Mouse (Mus musculus) cerebellum, adult 2 months (tissue): Measurements from ENCODE around the gene Sptssa. TPM values are rescaled to one million over a fixed set of nuclear protein-coding genes. Genes with fewer than 3 reads are reported as not detected.
A peak's percentile ranks its signal among the peaks of the same experiment; 100 is the strongest.

ENCODE experiments used
- DNase-seq, 2 experiments: peaks; one replicate each; pipeline ENCODE4 v3.0.0; 2021
- H3K27ac ChIP-seq: fragments of 200-500 bp; 2 replicates; pipeline ENCODE4 v1.5.1; 2012; ENCODE audit warnings: low read length, control low read depth, inconsistent platforms; ENCODE audit not compliant: insufficient read depth
- H3K27me3 ChIP-seq: fragments of 200-500 bp; 2 replicates; pipeline ENCODE4 v1.6.1; 2012; ENCODE audit warnings: inconsistent platforms, mild to moderate bottlenecking, low read length, moderate library complexity; ENCODE audit not compliant: control insufficient read depth, insufficient read depth
- H3K4me1 ChIP-seq: fragments of 200-500 bp; 2 replicates; pipeline ENCODE4 v1.6.1; 2011; ENCODE audit warnings: low read length; ENCODE audit not compliant: control insufficient read depth, insufficient read depth
- H3K4me3 ChIP-seq: fragments of 200-500 bp; replicated peaks from 2 replicates; pipeline ENCODE3; 2011; ENCODE audit warnings: mild to moderate bottlenecking, low read depth, low read length, control low read depth; ENCODE audit not compliant: insufficient read depth
- CTCF ChIP-seq: fragments of 200-500 bp; IDR thresholded peaks from 2 replicates; pipeline ENCODE4 v1.5.1; 2011; ENCODE audit warnings: low read depth, mild to moderate bottlenecking, control low read depth, low read length, moderate library complexity, borderline replicate concordance; ENCODE audit not compliant: insufficient read depth
- POLR2A ChIP-seq: fragments of 200-500 bp; IDR thresholded peaks from 2 replicates; pipeline ENCODE4 v1.6.1; 2011; ENCODE audit warnings: low read length, control low read depth, borderline replicate concordance; ENCODE audit not compliant: insufficient read depth
- WGBS: fragments of 180-500 bp; shearing (Covaris S2); methylation state at CpG from one replicate; pipeline ENCODE4 v1.1.7; 2018; 5-methylcytosine and 5-hydroxymethylcytosine counted together
- polyA plus RNA-seq: library from polyadenylated mRNA; depleted of rRNA; stranded (reverse); fragments of >200 nt; gene quantifications from 2 replicates; pipeline ENCODE4 v1.2.3, GENCODE M21; 2012

The Sptssa gene
- polyA plus RNA-seq, 1 experiment, result 52.9 TPM

GRCm38 (mm10) chr12:54659901-54660300 is 3.5 kb upstream of the Sptssa start:
- DNase-seq, result no peak
- Histone ChIP-seq H3K27ac (no peak overlapping the region), H3K27me3 (no peaks in the 10 kb centered on the region), H3K4me3 (no peak overlapping the region), H3K4me1 (no peaks in the 10 kb centered on the region)
- TF ChIP-seq CTCF, result no peak
- WGBS, result 83% methylated on average over 3 of the region's 3 CpGs

- Histone ChIP-seq H3K27me3 (no peaks in the 10 kb centered on the region), H3K4me3 (no peak overlapping the region), H3K4me1 (0 out of 2 replicates have a peak, but pooled peaks cover 2% of the 10 kb centered on the region), H3K27ac (no peak overlapping the region)
- no peak for DNase-seq
- WGBS, result 82% methylated on average over 7 of the region's 7 CpGs
- no peak for TF ChIP-seq POLR2A
- no peak for TF ChIP-seq CTCF
Observed at GRCm38 (mm10) chr12:54658425-54659092, 2.2 kb upstream of the Sptssa start.

DNA sequence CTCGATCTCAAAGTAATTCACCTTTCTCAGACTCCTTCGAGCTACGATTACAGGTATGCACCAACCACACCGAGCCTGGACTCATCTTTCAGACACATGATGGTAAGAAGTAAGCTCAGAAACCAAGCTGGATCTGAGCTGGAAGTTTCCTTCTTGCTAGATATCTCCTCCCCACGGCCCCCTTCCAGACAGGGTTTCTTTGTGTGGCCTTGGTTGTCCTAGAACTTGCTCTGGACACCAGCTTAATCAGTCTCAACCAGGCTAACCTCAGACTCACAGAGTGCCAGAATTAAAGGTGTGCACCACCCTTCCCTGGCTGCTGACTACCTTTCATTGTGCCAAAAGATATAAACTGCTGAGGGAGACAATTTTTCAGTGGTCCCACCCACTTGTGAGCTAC is 1.6 kb upstream of the Sptssa start:
- TF ChIP-seq POLR2A, result no peak
- TF ChIP-seq CTCF, result no peak
- WGBS, result 96% methylated on average over 5 of the region's 5 CpGs
- 0 out of 2 replicates have a peak, but pooled peaks cover 3% of the 10 kb centered on the region for H3K4me1 ChIP-seq
- DNase-seq, result no peak
- no peak overlapping the region for H3K27ac ChIP-seq
- no peaks in the 10 kb centered on the region for H3K27me3 ChIP-seq
- H3K4me3 ChIP-seq, result no peak overlapping the region

DNA sequence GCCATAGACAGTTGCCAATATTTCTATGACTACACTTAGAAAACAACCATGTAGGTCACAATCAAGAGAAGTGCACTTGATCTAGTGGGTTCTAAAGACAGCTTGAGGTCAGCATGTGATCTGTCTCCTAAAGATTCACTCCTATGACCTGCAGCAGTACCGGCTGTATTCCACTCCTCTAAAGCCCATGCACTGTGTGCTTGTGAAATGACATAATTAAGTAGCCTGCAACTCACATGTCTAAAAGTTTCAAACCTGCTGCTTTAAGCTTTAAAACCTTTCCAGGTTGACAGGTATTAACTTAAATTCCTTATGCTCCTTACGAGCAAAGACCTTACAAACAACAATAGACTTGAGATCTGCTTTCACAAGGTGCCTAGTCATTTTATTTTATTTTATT is 853 bp upstream of the Sptssa start:
- no peak overlapping the region for H3K27ac ChIP-seq
- peak in 1 of 2 experiments; percentile 21 for DNase-seq
- 45% methylated on average over 2 of the region's 2 CpGs for WGBS
- TF ChIP-seq POLR2A, result no peak
- no peak for TF ChIP-seq CTCF
- H3K4me1 ChIP-seq, result peaks cover 7% of the 10 kb centered on the region; the same call in 1 of the 2 replicates
- H3K4me3 ChIP-seq, result peak overlapping the region; percentile 68
- H3K27me3 ChIP-seq, result no peaks in the 10 kb centered on the region

DNA sequence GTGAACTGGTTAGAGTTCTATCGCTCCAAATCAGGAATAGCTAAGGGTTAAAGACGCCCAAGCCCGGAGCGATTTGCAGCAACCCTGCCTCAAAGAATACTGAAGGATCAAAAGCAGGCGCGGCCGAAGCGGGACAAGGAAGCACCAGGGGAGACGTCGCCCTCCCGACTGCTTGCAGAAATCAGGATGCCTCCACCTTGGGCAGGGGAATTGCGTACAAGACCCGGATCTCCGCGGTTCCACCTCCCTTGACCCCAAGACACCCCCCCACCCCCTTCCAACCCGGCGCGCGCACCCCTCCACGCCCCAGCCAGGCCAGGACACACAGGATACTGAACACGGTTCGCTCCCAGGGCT is 356 bp downstream of the Sptssa start:
- WGBS, result under 1% methylated on average over 22 of the region's 22 CpGs
- DNase-seq, result no peak
- TF ChIP-seq POLR2A (no peak), CTCF (no peak)
- no peaks in the 10 kb centered on the region for H3K27me3 ChIP-seq
- peak overlapping the region; percentile 65 for H3K27ac ChIP-seq
- peaks cover 11% of the 10 kb centered on the region for H3K4me1 ChIP-seq
- peak overlapping the region; percentile 82 for H3K4me3 ChIP-seq

GRCm38 (mm10) chr12:54655292-54656038 is 908 bp downstream of the Sptssa start:
- WGBS, result 14% methylated on average over 16 of the region's 16 CpGs

GRCm38 (mm10) chr12:54654741-54655140 is 1.6 kb downstream of the Sptssa start:
- Histone ChIP-seq H3K4me1 (peaks cover 11% of the 10 kb centered on the region), H3K27ac (no peak overlapping the region), H3K4me3 (no peak overlapping the region), H3K27me3 (no peaks in the 10 kb centered on the region)
- no peak for TF ChIP-seq POLR2A
- no peak for TF ChIP-seq CTCF
- DNase-seq, result peak in 1 of 2 experiments; percentile 14
- WGBS, result 15% methylated on average over 1 of the region's 1 CpGs

More at GRCm38 (mm10) chr12:54655292-54656038, 908 bp downstream of the Sptssa start:
- Histone ChIP-seq H3K4me3 (peak overlapping the region; percentile 82), H3K27ac (peak overlapping the region; percentile 65; the same call in 1 of the 2 replicates), H3K27me3 (no peaks in the 10 kb centered on the region), H3K4me1 (peaks cover 11% of the 10 kb centered on the region)
- TF ChIP-seq POLR2A, result no peak
- TF ChIP-seq CTCF, result no peak
- peak in 1 of 2 experiments; percentile 15 for DNase-seq

GRCm38 (mm10) chr12:54654141-54654540 is 2.2 kb downstream of the Sptssa start:
- peak in 1 of 2 experiments; percentile 17 for DNase-seq
- H3K27ac ChIP-seq, result no peak overlapping the region
- 61% methylated on average over 4 of the region's 4 CpGs for WGBS
- H3K4me3 ChIP-seq, result no peak overlapping the region
- no peaks in the 10 kb centered on the region for H3K27me3 ChIP-seq
- TF ChIP-seq POLR2A, result no peak
- no peak for TF ChIP-seq CTCF
- H3K4me1 ChIP-seq, result peaks cover 11% of the 10 kb centered on the region
